Mouse (Mus musculus): ENCODE measurements at regions not wholly inside any gene's neighbourhood (a gene's known extent, or its start where the extent isn't known, plus 50 kb on each side); places are given as distances from the start of the nearest gene placed in this dataset.

GRCm38 (mm10) chr11:20463173-20463681 is 79.8 kb upstream of the Sertad2 start:
- no peak for TF ChIP-seq POLR2A (IDR thresholded peaks at IDR 0.05; ENCODE audit: control insufficient read depth, extremely low read depth, insufficient read depth, low read length, poor library complexity)
- no peak for TF ChIP-seq CTCF (IDR thresholded peaks at IDR 0.05; ENCODE audit: borderline replicate concordance, control insufficient read depth, extremely low read depth, insufficient read depth, low read length, poor library complexity)
